Comparison of ENCODE assay signal across 8 mouse cellular contexts in genomic region chr7:145030635-145031141, GRCm38 (mm10).
DNase-seq lines count a peak whose midpoint lies in the region; ATAC-seq lines count a peak whose summit lies in the region.

No protein-coding gene starts in this region.

- H3K9me3 ChIP-seq in hindbrain, embryonic 11.5 days (ENCODE audit: control insufficient read depth, low read length), result no peaks in the 10 kb centered on the region
- no peaks in the 10 kb centered on the region for H3K9me3 ChIP-seq in lung, embryonic 15.5 days

- 0 out of 2 replicates have a peak overlapping the region, but pooled peaks have one; percentile 37 for H3K9ac ChIP-seq in hindbrain, embryonic 11.5 days (ENCODE audit: low read depth, low read length)
- peak overlapping the region; percentile 27 for H3K9ac ChIP-seq in lung, embryonic 15.5 days

- H3K27me3 ChIP-seq in hindbrain, embryonic 11.5 days (ENCODE audit: control insufficient read depth, insufficient read depth, low read length), result peaks cover 8% of the 10 kb centered on the region
- H3K27me3 ChIP-seq in lung, embryonic 15.5 days, result no peaks in the 10 kb centered on the region

- H3K4me3 ChIP-seq in hindbrain, embryonic 11.5 days (ENCODE audit: low read depth, low read length), result peak overlapping the region; percentile 24
- peak overlapping the region; percentile 33 for H3K4me3 ChIP-seq in lung, embryonic 15.5 days

- no peaks in the 10 kb centered on the region; the same call in 1 of the 2 replicates for H3K4me1 ChIP-seq in hindbrain, embryonic 11.5 days (replicated peaks; ENCODE audit: control insufficient read depth, insufficient read depth, low read length)
- H3K4me1 ChIP-seq in lung, embryonic 15.5 days, result peaks cover 38% of the 10 kb centered on the region

- no peak overlapping the region for H3K27ac ChIP-seq in hindbrain, embryonic 11.5 days (ENCODE audit: low read depth, low read length)
- peak overlapping the region; percentile 78 for H3K27ac ChIP-seq in lung, embryonic 15.5 days

- ATAC-seq in hindbrain, embryonic 11.5 days (ENCODE audit: low FRiP score), result peak; percentile 96
- peak; percentile 93 for ATAC-seq in lung, embryonic 15.5 days (ENCODE audit: borderline replicate concordance, extremely low read depth, low FRiP score, low TSS enrichment)

- H3K4me2 ChIP-seq in hindbrain, embryonic 11.5 days (replicated peaks; ENCODE audit: low read depth, low read length), result peak overlapping the region; percentile 60
- H3K4me2 ChIP-seq in lung, embryonic 15.5 days, result peak overlapping the region; percentile 72

- WGBS in hindbrain, embryonic 11.5 days, result under 1% methylated on average over 22 of the region's 22 CpGs
- WGBS in lung, embryonic 15.5 days, result under 1% methylated on average over 22 of the region's 22 CpGs

- peak; percentile 81 for DNase-seq in ES-CJ7 (ENCODE audit: low read depth, low spot score)
- DNase-seq in cerebellum, postnatal 10 days, result peak; percentile 83 to 87
- DNase-seq in frontal cortex, postnatal 14 days (ENCODE audit: low spot score in 2 of 2), result peak; percentile 73 to 77
- DNase-seq in hindbrain, embryonic 11.5 days (ENCODE audit: low spot score), result peak; percentile 84
- DNase-seq in layer of hippocampus, postnatal 10 days (ENCODE audit: low spot score in 2 of 2), result peak; percentile 79 to 85
- peak; percentile 57 for DNase-seq in ovary, adult 18-20 months (ENCODE audit: low spot score)
- peak; percentile 72 to 77 for DNase-seq in thymus, postnatal 36 days

- no peaks in the 10 kb centered on the region for H3K36me3 ChIP-seq in hindbrain, embryonic 11.5 days (ENCODE audit: control insufficient read depth, insufficient read depth, low read length)
- no peaks in the 10 kb centered on the region for H3K36me3 ChIP-seq in lung, embryonic 15.5 days
